Mouse (Mus musculus) left cerebral cortex, adult 8-10 months (tissue): Measurements from ENCODE around the gene Zfp706. TPM values are rescaled to one million over a fixed set of nuclear protein-coding genes. Genes with fewer than 3 reads are reported as not detected.

Experiments
- DNase-seq, 2 experiments: peaks; one replicate each; pipeline ENCODE4 v3.0.0; 2022; ENCODE audit warnings: low spot score in 2 of 2
- total RNA-seq, 4 experiments: library from RNA; stranded (reverse); gene quantifications; 2 replicates each; pipeline ENCODE4 v1.2.4; 2022

Gene Zfp706
- total RNA-seq, 4 experiments from 2014 or later, result 193 to 250 (median 224) TPM

- DNase-seq, result peak; percentile 36 to 86
Observed at GRCm38 (mm10) chr15:36979488-36980201, 27.9 kb downstream of the Zfp706 start.

GRCm38 (mm10) chr15:36979159-36979487 lies 28.4 kb downstream of the Zfp706 start:
- DNase-seq, result no peak

- no peak for DNase-seq
Observed at GRCm38 (mm10) chr15:36977823-36978222, 29.8 kb downstream of the Zfp706 start.

- no peak for DNase-seq
Observed at GRCm38 (mm10) chr15:36975690-36976089, 31.9 kb downstream of the Zfp706 start.

- no peak for DNase-seq
Observed at GRCm38 (mm10) chr15:36975256-36975620, 32.3 kb downstream of the Zfp706 start.

- DNase-seq, result no peak
Observed at GRCm38 (mm10) chr15:36974614-36975255, 32.8 kb downstream of the Zfp706 start.

GRCm38 (mm10) chr15:36973714-36974113 lies 33.9 kb downstream of the Zfp706 start:
- DNase-seq, result no peak

- DNase-seq, result no peak
Observed at GRCm38 (mm10) chr15:36973290-36973689, 34.3 kb downstream of the Zfp706 start.

GRCm38 (mm10) chr15:36969794-36970193 lies 37.8 kb downstream of the Zfp706 start:
- DNase-seq, result no peak

- no peak for DNase-seq
Observed at GRCm38 (mm10) chr15:36968295-36968694, 39.3 kb downstream of the Zfp706 start.

GRCm38 (mm10) chr15:36967381-36968211 lies 40.0 kb downstream of the Zfp706 start:
- DNase-seq, result peak; percentile 83 to 95

GRCm38 (mm10) chr15:36966940-36967339 lies 40.6 kb downstream of the Zfp706 start:
- DNase-seq, result peak in 1 of 2 experiments; percentile 70

GRCm38 (mm10) chr15:36966466-36966865 lies 41.1 kb downstream of the Zfp706 start:
- peak in 1 of 2 experiments; percentile 57 for DNase-seq

GRCm38 (mm10) chr15:36965743-36966142 lies 41.8 kb downstream of the Zfp706 start:
- DNase-seq, result no peak

- DNase-seq, result no peak
Observed at GRCm38 (mm10) chr15:36962931-36963330, 44.6 kb downstream of the Zfp706 start.

- DNase-seq, result no peak
Observed at GRCm38 (mm10) chr15:36960876-36961237, 46.7 kb downstream of the Zfp706 start.

- DNase-seq, result peak; percentile 74 to 92
Observed at GRCm38 (mm10) chr15:36960010-36960875, 47.3 kb downstream of the Zfp706 start.

GRCm38 (mm10) chr15:36956221-36956620 lies 51.4 kb downstream of the Zfp706 start:
- DNase-seq, result no peak

GRCm38 (mm10) chr15:36950258-36950657 lies 57.3 kb downstream of the Zfp706 start:
- no peak for DNase-seq

- DNase-seq, result no peak
Observed at GRCm38 (mm10) chr15:36948866-36949546, 58.6 kb downstream of the Zfp706 start.
